Mouse (Mus musculus) heart, postnatal 4 days (tissue): ENCODE results near the gene Higd1b. TPM values are rescaled to one million over a fixed set of nuclear protein-coding genes. Genes with fewer than 3 reads are reported as not detected.
A peak's percentile ranks its signal among the peaks of the same experiment; 100 is the strongest.

ENCODE experiments used
- DNase-seq: peaks from one replicate; pipeline ENCODE4 v3.0.0; 2021
- total RNA-seq, 2 experiments: library from RNA; stranded (reverse); gene quantifications; 2 replicates each; pipeline ENCODE4 v1.2.3; 2021

The Higd1b gene
- total RNA-seq, 2 experiments from 2014 or later: 9.3 to 9.8 TPM

GRCm38 (mm10) chr11:102838616-102839150, 3.0 kb downstream of the Higd1b start:
- DNase-seq: no peak

- DNase-seq: no peak
Observed at GRCm38 (mm10) chr11:102845926-102846325, 10.3 kb downstream of the Higd1b start.

GRCm38 (mm10) chr11:102851883-102852282, 16.2 kb downstream of the Higd1b start:
- peak; percentile 84 for DNase-seq

GRCm38 (mm10) chr11:102853760-102854159, 18.1 kb downstream of the Higd1b start:
- DNase-seq: no peak

- no peak for DNase-seq
Observed at GRCm38 (mm10) chr11:102855941-102856340, 20.3 kb downstream of the Higd1b start.

GRCm38 (mm10) chr11:102858951-102859350, 23.3 kb downstream of the Higd1b start:
- DNase-seq: no peak

- no peak for DNase-seq
Observed at GRCm38 (mm10) chr11:102859933-102860332, 24.3 kb downstream of the Higd1b start.

GRCm38 (mm10) chr11:102864272-102864671, 28.6 kb downstream of the Higd1b start:
- peak; percentile 81 for DNase-seq

- DNase-seq: no peak
Observed at GRCm38 (mm10) chr11:102874801-102875334, 39.2 kb downstream of the Higd1b start.

- DNase-seq: no peak
Observed at GRCm38 (mm10) chr11:102879558-102879957, 43.9 kb downstream of the Higd1b start.

- DNase-seq: peak; percentile 94
Observed at GRCm38 (mm10) chr11:102880585-102881313, 45.1 kb downstream of the Higd1b start, which contains the start of the genes Eftud2 and Ccdc103. Gene Eftud2, minus strand, starts transcription at chr11:102880985. Gene Ccdc103, plus strand, starts transcription at chr11:102881204.

GRCm38 (mm10) chr11:102881314-102882198, 45.9 kb downstream of the Higd1b start:
- DNase-seq: peak; percentile 24

- no peak for DNase-seq
Observed at GRCm38 (mm10) chr11:102884616-102885219, 49.1 kb downstream of the Higd1b start, which contains the start of gene Fam187a. Gene Fam187a, plus strand, starts transcription at chr11:102885169.

- DNase-seq: no peak
Observed at GRCm38 (mm10) chr11:102887433-102887832, 51.8 kb downstream of the Higd1b start.

Other genes starting within 250 kb of the Higd1b start
- gene Fzd2, start 231.5 kb upstream of the Higd1b start, total RNA-seq: 10 to 100 TPM; 21.9 TPM
- gene Meioc, start 172.1 kb upstream of the Higd1b start, total RNA-seq: under 1 TPM; 0.09 to 0.33 TPM
- 10 to 100 TPM; 21.8 to 23.2 TPM for gene Ccdc43, start 138.1 kb upstream of the Higd1b start, total RNA-seq
- gene Adam11, start 74.4 kb upstream of the Higd1b start, total RNA-seq: 1 to 10 TPM; 6.9 TPM
- gene Gjc1, start 16.1 kb upstream of the Higd1b start, total RNA-seq: 10 to 100 TPM; 78.3 to 83.0 TPM
- gene Eftud2, start 45.1 kb downstream of the Higd1b start, total RNA-seq: 10 to 100 TPM; 71.6 to 78.1 TPM
- under 1 TPM in 1 of 2 experiments, not detected in 1; 0.54 TPM for gene Ccdc103, start 45.4 kb downstream of the Higd1b start, total RNA-seq
- not detected for gene Fam187a, start 49.3 kb downstream of the Higd1b start, total RNA-seq
- under 1 TPM; 0.14 to 0.26 TPM for gene Gfap, start 65.1 kb downstream of the Higd1b start, total RNA-seq
- gene Kif18b, start 89.3 kb downstream of the Higd1b start, total RNA-seq: 10 to 100 TPM; 16.7 to 17.8 TPM
- gene C1ql1, start 110.8 kb downstream of the Higd1b start, total RNA-seq: under 1 TPM; 0.36 to 0.55 TPM
- gene Nmt1, start 192.3 kb downstream of the Higd1b start, total RNA-seq: 10 to 100 TPM; 57.6 to 62.7 TPM
- 10 to 100 TPM; 76.4 to 77.9 TPM for gene Dcakd, start 192.5 kb downstream of the Higd1b start, total RNA-seq